Mouse (Mus musculus): ENCODE results near the gene Tfrc. TPM values are rescaled to one million over a fixed set of nuclear protein-coding genes. Genes with fewer than 3 reads are reported as not detected.

Tfrc gene
- total RNA-seq, 2 experiments from 2014 or later: 65.6 to 105 TPM

- ATAC-seq (replicated peaks; ENCODE audit: poor library complexity, severe bottlenecking): peak; percentile 53
Measured at GRCm38 (mm10) chr16:32645361-32645914, 36.7 kb downstream of the Tfrc start.

- no peak for ATAC-seq (replicated peaks; ENCODE audit: poor library complexity, severe bottlenecking)
Measured at GRCm38 (mm10) chr16:32646014-32646413, 37.3 kb downstream of the Tfrc start.

- ATAC-seq (replicated peaks; ENCODE audit: poor library complexity, severe bottlenecking): no peak
Measured at GRCm38 (mm10) chr16:32647712-32648111, 39.0 kb downstream of the Tfrc start.

- 0 out of 2 replicates have a peak, but pooled peaks have one; percentile 19 for ATAC-seq (replicated peaks; ENCODE audit: poor library complexity, severe bottlenecking)
Measured at GRCm38 (mm10) chr16:32650461-32650860, 41.7 kb downstream of the Tfrc start.

GRCm38 (mm10) chr16:32650974-32651618, 42.4 kb downstream of the Tfrc start:
- peak; percentile 99 for ATAC-seq (replicated peaks; ENCODE audit: poor library complexity, severe bottlenecking)

- no peak for ATAC-seq (replicated peaks; ENCODE audit: poor library complexity, severe bottlenecking)
Measured at GRCm38 (mm10) chr16:32654071-32654733, 45.5 kb downstream of the Tfrc start.

GRCm38 (mm10) chr16:32655534-32655933, 46.8 kb downstream of the Tfrc start:
- no peak for ATAC-seq (replicated peaks; ENCODE audit: poor library complexity, severe bottlenecking)

- ATAC-seq (replicated peaks; ENCODE audit: poor library complexity, severe bottlenecking): peak; percentile 42
Measured at GRCm38 (mm10) chr16:32656321-32656720, 47.6 kb downstream of the Tfrc start.

GRCm38 (mm10) chr16:32656794-32657193, 48.1 kb downstream of the Tfrc start:
- ATAC-seq (replicated peaks; ENCODE audit: poor library complexity, severe bottlenecking): no peak

- no peak for ATAC-seq (replicated peaks; ENCODE audit: poor library complexity, severe bottlenecking)
Measured at GRCm38 (mm10) chr16:32657498-32658250, 49.0 kb downstream of the Tfrc start.

- peak; percentile 21; the same call in 1 of the 2 replicates for ATAC-seq (replicated peaks; ENCODE audit: poor library complexity, severe bottlenecking)
Measured at GRCm38 (mm10) chr16:32658743-32659171, 50.0 kb downstream of the Tfrc start.

- ATAC-seq (replicated peaks; ENCODE audit: poor library complexity, severe bottlenecking): peak; percentile 24; the same call in 1 of the 2 replicates
Measured at GRCm38 (mm10) chr16:32659385-32659784, 50.7 kb downstream of the Tfrc start.

GRCm38 (mm10) chr16:32660095-32660494, 51.4 kb downstream of the Tfrc start:
- ATAC-seq (replicated peaks; ENCODE audit: poor library complexity, severe bottlenecking): no peak

- no peak for ATAC-seq (replicated peaks; ENCODE audit: poor library complexity, severe bottlenecking)
Measured at GRCm38 (mm10) chr16:32660557-32661321, 52.0 kb downstream of the Tfrc start.

GRCm38 (mm10) chr16:32661493-32661921, 52.8 kb downstream of the Tfrc start:
- ATAC-seq (replicated peaks; ENCODE audit: poor library complexity, severe bottlenecking): no peak

GRCm38 (mm10) chr16:32662372-32662771, 53.7 kb downstream of the Tfrc start:
- no peak for ATAC-seq (replicated peaks; ENCODE audit: poor library complexity, severe bottlenecking)

GRCm38 (mm10) chr16:32663231-32663858, 54.6 kb downstream of the Tfrc start:
- ATAC-seq (replicated peaks; ENCODE audit: poor library complexity, severe bottlenecking): no peak

- no peak for ATAC-seq (replicated peaks; ENCODE audit: poor library complexity, severe bottlenecking)
Measured at GRCm38 (mm10) chr16:32664211-32664610, 55.5 kb downstream of the Tfrc start.

GRCm38 (mm10) chr16:32665851-32666665, 57.3 kb downstream of the Tfrc start:
- ATAC-seq (replicated peaks; ENCODE audit: poor library complexity, severe bottlenecking): peak; percentile 63
